Mouse (Mus musculus) layer of hippocampus, adult 6 months (tissue): ENCODE data around the gene Gm281. TPM values are rescaled to one million over a fixed set of nuclear protein-coding genes. Genes with fewer than 3 reads are reported as not detected.

Experiments
- long read RNA-seq, 2 experiments: library from polyadenylated mRNA; unstranded; transcript quantifications; one replicate each; pipeline ENCODE4 v2.0.0; 2019 to 2020
- microRNA-seq: library from miRNA; unstranded; fragments of <30 nt; microRNA quantifications from one replicate; pipeline ENCODE4 v1.2.0, GENCODE M21; 2020
- polyA plus RNA-seq: library from polyadenylated mRNA; unstranded; fragments of <200 nt; fragmentation: Nextera tagmentation; gene quantifications from 2 replicates; pipeline ENCODE4 v1.2.3, GENCODE M21; 2021

Gene Gm281
- not detected in 2 replicates for polyA plus RNA-seq
- long read RNA-seq, experiment 1, result 0 reads
- long read RNA-seq, experiment 2, result 0 reads

DNA sequence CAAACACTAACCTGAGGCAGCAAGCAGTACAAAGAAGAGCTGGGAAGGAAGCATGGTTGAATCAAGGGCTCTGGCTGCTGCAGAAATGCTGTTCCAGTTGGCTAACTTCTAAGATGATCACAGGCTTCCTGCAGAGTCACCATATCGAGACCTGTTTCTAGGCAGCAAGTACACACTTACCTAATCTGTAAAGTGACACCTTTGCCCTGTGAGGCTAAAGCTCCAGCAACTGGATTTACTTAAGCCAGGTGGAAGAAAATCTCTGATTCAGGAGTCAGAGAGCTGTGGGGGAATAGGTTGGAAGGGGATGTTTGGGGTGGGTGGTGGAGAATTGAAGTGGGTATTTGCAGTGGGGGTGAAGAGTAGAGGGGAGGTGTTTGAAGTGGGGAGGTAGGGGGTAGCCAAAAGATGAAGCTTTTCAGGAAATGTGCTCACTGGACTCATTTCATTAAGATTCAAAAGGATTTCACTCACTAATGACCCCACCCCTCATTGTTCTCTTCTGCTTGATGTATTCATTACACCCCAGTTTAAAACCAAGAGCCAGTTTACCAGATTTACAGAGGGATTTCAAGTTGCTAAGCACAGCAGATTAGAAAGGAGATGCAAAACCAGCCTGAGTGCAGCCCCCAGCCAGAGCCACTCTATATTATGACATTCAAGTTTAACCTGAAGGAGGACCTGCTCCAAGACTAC, at the start of gene Gm281:
TSS of gene Gm281 (minus strand) at position 92 of the 696 bp plus-strand sequence.

DNA sequence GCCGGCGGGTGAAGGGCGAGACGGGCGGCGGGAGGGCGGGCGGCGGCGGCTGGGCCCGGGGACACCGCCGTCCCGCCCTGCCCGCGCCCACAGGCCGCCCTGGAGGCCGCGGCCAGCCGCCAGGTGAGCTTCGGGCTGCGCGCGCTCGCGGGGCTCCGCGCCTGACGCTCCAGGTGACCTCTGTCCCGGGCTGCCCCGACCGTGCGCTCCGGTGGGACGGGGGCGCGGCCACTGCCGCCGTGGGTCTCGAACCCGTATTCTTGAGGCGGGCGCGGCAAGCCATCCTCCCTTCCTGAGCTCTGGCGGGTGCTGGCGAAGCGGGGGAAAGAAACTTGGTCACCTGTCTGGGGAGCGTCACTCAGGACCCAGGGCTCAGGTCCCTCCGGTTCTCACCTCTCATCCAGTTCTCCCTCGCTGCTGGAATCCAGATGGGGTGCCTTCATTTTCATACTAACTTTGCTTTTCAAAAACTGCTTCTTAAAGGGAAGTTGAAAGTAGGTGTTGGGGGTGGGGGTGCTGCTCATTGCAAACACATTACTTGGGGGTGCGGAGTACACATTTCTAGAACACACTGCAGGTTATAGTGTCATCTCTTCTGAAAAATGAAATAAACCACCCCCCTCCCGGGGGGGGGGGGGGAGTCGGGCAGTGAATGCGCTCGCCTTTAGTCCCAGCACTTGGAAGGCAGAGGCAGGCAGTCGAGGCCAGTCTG, 47.3 kb upstream of the Gm281 start, which contains the start of the genes Atxn7 and Thoc7:
TSS of gene Atxn7 (plus strand) at position 40 of the 712 bp plus-strand sequence.
TSS of gene Thoc7 (minus strand) at position 452 of the 712 bp plus-strand sequence.

Small RNA genes within 50 kb of the gene (microRNA-seq; reads per million reads assigned to microRNA genes)
- gene Gm27506, result not detected

Other genes starting within 250 kb of the Gm281 start
- 4.4 and 5.0 TPM in 2 replicates for gene Sntn, start 243.6 kb downstream of the Gm281 start, polyA plus RNA-seq
- gene Atxn7, start 47.0 kb upstream of the Gm281 start, polyA plus RNA-seq, result 1.6 and 1.7 TPM in 2 replicates
- gene Thoc7, start 47.4 kb upstream of the Gm281 start, polyA plus RNA-seq, result 101 and 112 TPM in 2 replicates
- 150 and 154 TPM in 2 replicates for gene Psmd6, start 206.5 kb upstream of the Gm281 start, polyA plus RNA-seq